Mouse (Mus musculus) ES-Bruce4 (cell line): ENCODE measurements at regions not wholly inside any gene's neighbourhood (a gene's known extent, or its start where the extent isn't known, plus 50 kb on each side); places are given as distances from the start of the nearest gene placed in this dataset.

Source experiments
- H3K27ac ChIP-seq: 2 replicates; pipeline ENCODE4 v1.5.1; 2012; ENCODE audit warnings: low read length, inconsistent platforms; ENCODE audit not compliant: insufficient read depth
- H3K27me3 ChIP-seq: 2 replicates; pipeline ENCODE4 v1.6.1; 2012; ENCODE audit warnings: mild to moderate bottlenecking, low read length, inconsistent platforms; ENCODE audit not compliant: control insufficient read depth, poor library complexity, insufficient read depth, severe bottlenecking
- H3K36me3 ChIP-seq: 2 replicates; pipeline ENCODE4 v1.6.1; 2012; ENCODE audit warnings: inconsistent platforms, mild to moderate bottlenecking, low read length, moderate library complexity; ENCODE audit not compliant: control insufficient read depth, poor library complexity, insufficient read depth, severe bottlenecking
- H3K4me1 ChIP-seq: one replicate; pipeline ENCODE4 v1.8.1; 2011; ENCODE audit warnings: low read length; ENCODE audit not compliant: control insufficient read depth, insufficient read depth
- H3K4me3 ChIP-seq: 2 replicates; pipeline ENCODE4 v1.5.1; 2011; ENCODE audit warnings: low read depth, mild to moderate bottlenecking, low read length
- H3K9ac ChIP-seq: 2 replicates; pipeline ENCODE4 v1.6.1; 2012; ENCODE audit warnings: low read depth, mild to moderate bottlenecking, inconsistent platforms; ENCODE audit not compliant: poor library complexity, severe bottlenecking
- H3K9me3 ChIP-seq: replicated peaks from 2 replicates; pipeline ENCODE4 v1.6.1; 2012; ENCODE audit warnings: mild to moderate bottlenecking, low read length, inconsistent platforms; ENCODE audit not compliant: control insufficient read depth, poor library complexity, insufficient read depth, severe bottlenecking
- CTCF ChIP-seq: IDR thresholded peaks from one replicate; pipeline ENCODE4 v1.8.1; 2011; ENCODE audit warnings: low read depth, low read length
- EP300 ChIP-seq: IDR thresholded peaks from 2 replicates; pipeline ENCODE4 v1.6.1; 2011; ENCODE audit warnings: low read depth, low read length; ENCODE audit not compliant: insufficient read depth
- POLR2A ChIP-seq: IDR thresholded peaks from one replicate; pipeline ENCODE4 v1.8.1; 2011; ENCODE audit warnings: low read length; ENCODE audit not compliant: insufficient read depth

GRCm38 (mm10) chr12:63598905-63599304 is 875.6 kb downstream of the Fscb start:
- TF ChIP-seq POLR2A (no peak), CTCF (no peak), EP300 (no peak)

DNA sequence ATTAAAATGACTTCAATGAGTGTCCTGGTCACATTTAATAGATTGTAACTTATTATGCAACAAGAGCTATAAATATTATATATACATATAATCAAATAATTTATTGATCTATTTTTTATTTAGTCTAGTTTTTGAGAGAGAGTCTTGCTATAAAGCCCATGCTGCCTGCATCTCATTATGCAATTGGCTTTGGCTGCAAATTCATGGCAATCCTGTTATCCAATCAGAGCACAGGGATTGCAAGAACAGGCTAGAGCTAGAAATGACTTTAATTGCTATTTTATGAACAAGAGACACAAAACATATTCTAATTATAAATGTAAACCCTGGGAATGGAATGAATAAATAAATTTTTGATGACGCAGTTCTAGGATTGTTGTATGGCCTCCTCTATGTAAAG is 919.8 kb downstream of the Fscb start:
- Histone ChIP-seq H3K27ac (no peak overlapping the region), H3K36me3 (no peaks in the 10 kb centered on the region), H3K9me3 (no peaks in the 10 kb centered on the region), H3K9ac (no peak overlapping the region), H3K4me1 (no peaks in the 10 kb centered on the region), H3K4me3 (no peak overlapping the region), H3K27me3 (no peaks in the 10 kb centered on the region)
- TF ChIP-seq EP300 (no peak), POLR2A (no peak), CTCF (no peak)

More at GRCm38 (mm10) chr12:63598905-63599304, 875.6 kb downstream of the Fscb start:
- Histone ChIP-seq H3K36me3 (no peaks in the 10 kb centered on the region), H3K4me1 (no peaks in the 10 kb centered on the region), H3K9me3 (no peaks in the 10 kb centered on the region), H3K4me3 (no peak overlapping the region), H3K9ac (no peak overlapping the region), H3K27me3 (no peaks in the 10 kb centered on the region), H3K27ac (no peak overlapping the region)

- Histone ChIP-seq H3K4me3 (no peak overlapping the region), H3K9me3 (no peaks in the 10 kb centered on the region), H3K27ac (no peak overlapping the region), H3K36me3 (no peaks in the 10 kb centered on the region), H3K27me3 (no peaks in the 10 kb centered on the region), H3K9ac (no peak overlapping the region), H3K4me1 (no peaks in the 10 kb centered on the region)
- TF ChIP-seq CTCF (no peak), POLR2A (no peak), EP300 (no peak)
Measured at GRCm38 (mm10) chr12:63552831-63553230, 921.7 kb downstream of the Fscb start.

DNA sequence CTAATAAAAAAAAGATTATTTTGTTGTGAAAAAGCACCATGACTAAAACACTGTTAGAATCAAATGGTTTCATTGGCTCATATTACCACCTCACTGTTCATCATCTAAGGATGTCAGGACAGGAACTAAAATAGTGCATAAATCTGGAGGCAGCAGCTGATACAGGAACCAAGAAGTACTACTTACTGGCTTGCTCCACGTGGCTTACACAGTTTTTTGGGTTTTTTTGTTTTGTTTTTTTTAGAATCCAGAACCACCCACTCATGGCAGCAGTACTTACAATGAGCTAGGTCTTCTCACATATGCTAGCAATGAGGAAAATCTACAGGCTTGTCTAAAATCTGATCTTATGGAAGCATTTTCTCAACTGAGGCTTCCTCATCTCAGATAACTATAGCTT is 940.4 kb downstream of the Fscb start:
- Histone ChIP-seq H3K27ac (no peak overlapping the region), H3K4me3 (no peak overlapping the region), H3K9me3 (no peaks in the 10 kb centered on the region), H3K36me3 (no peaks in the 10 kb centered on the region), H3K9ac (no peak overlapping the region), H3K27me3 (no peaks in the 10 kb centered on the region), H3K4me1 (no peaks in the 10 kb centered on the region)
- TF ChIP-seq EP300: no peak
- no peak for TF ChIP-seq CTCF
- no peak for TF ChIP-seq POLR2A

DNA sequence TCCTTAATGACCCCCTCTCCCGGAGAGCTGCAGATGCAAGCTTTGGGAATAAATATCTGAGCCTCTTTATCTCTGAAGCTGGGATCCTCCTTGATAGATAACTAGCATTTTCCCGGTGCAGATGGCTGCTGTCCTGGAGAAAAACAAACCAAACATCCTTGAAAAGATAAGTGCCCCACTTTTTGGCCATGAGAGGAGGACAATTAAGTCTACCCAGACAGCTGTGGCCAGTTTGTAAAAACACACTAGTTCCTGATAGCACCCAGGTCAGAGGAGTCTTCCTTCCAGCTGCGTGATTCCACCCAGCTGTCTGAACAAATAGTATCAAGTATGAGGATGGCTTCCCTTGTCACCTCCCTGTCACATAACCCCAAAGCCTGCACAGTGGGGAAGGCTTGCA is 970.7 kb downstream of the Fscb start:
- Histone ChIP-seq H3K9me3 (no peaks in the 10 kb centered on the region), H3K9ac (no peak overlapping the region), H3K27ac (no peak overlapping the region), H3K36me3 (no peaks in the 10 kb centered on the region), H3K27me3 (no peaks in the 10 kb centered on the region), H3K4me3 (no peak overlapping the region), H3K4me1 (no peaks in the 10 kb centered on the region)
- TF ChIP-seq CTCF: no peak
- TF ChIP-seq POLR2A: no peak
- TF ChIP-seq EP300: no peak

DNA sequence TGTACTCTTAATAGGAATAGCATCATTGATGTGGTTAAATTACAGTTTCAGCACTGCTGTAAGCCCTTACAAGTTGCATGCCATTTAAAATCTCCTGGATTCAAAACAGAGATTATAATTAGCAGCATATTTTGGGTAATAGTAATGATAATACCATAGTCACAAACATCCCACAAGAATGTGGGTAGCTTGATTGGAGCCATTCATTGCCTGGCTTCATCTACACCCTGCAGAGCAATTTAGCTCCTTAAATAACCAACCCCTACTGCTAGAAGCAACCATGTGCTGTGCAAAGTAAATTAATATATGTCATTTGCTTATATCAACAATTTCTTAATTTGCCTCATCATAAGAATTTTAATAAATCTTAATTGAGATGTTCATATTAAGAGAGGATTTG is 984.1 kb downstream of the Fscb start:
- Histone ChIP-seq H3K27ac (no peak overlapping the region), H3K4me3 (no peak overlapping the region), H3K9me3 (peaks cover 5% of the 10 kb centered on the region; the same call in 1 of the 2 replicates), H3K4me1 (no peaks in the 10 kb centered on the region), H3K27me3 (no peaks in the 10 kb centered on the region), H3K36me3 (no peaks in the 10 kb centered on the region), H3K9ac (no peak overlapping the region)
- TF ChIP-seq CTCF: no peak
- TF ChIP-seq EP300: no peak
- TF ChIP-seq POLR2A: no peak
